Comparison of ENCODE assay signal across 9 mouse cellular contexts in the genomic region with DNA sequence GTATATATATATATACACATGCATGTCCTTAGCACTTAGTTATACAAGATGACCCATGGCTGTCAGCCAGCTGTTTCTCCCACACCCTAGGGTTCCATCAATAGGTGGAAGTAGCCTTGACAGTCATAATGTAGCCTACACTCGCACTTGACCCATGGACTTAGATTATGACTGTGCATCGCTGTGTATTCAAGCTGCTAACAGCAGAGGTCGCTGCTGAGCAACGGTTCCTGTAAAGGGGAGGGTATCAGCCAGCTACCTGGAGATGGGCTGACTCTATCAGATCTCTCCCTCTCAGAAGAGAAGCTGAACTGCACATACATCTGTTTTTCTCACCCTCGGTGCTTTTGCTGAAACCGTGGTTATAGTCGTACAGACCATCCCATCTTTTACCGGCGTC. TPM values are rescaled to one million over a fixed set of nuclear protein-coding genes. Genes with fewer than 3 reads are reported as not detected.
DNase-seq lines count a peak whose midpoint lies in the region; ATAC-seq and TF ChIP-seq lines count a peak whose summit lies in the region.
"Had no signal": no experiment of that assay in that cellular context is flagged by ENCODE, and none has a peak within 500 bp of the region (broad histone marks: within the 10 kb centered on the region; RNA-seq: fewer than 3 reads in every experiment).

No protein-coding gene starts in this region.

- H3K27ac ChIP-seq in heart, postnatal 0 days (ENCODE audit: low read depth): no peak overlapping the region
- H3K27ac ChIP-seq in heart, embryonic 10.5 days: no peak overlapping the region
- H3K27ac ChIP-seq in spleen, adult 2 months (ENCODE audit: insufficient read depth, low read length): no peak overlapping the region
- H3K27ac ChIP-seq: embryonic facial prominence, embryonic 15.5 days had no signal

- no peak for TF ChIP-seq EP300 in heart, postnatal 0 days (IDR thresholded peaks at IDR 0.05; ENCODE audit: low read depth)

- no peaks in the 10 kb centered on the region for H3K36me3 ChIP-seq in heart, postnatal 0 days (replicated peaks; ENCODE audit: control insufficient read depth, insufficient read depth, low read length)
- H3K36me3 ChIP-seq in heart, embryonic 10.5 days: no peaks in the 10 kb centered on the region
- no peaks in the 10 kb centered on the region for H3K36me3 ChIP-seq in spleen, adult 2 months (ENCODE audit: control insufficient read depth, insufficient read depth, low read length)
- H3K36me3 ChIP-seq: embryonic facial prominence, embryonic 15.5 days had no signal

- no peak overlapping the region for H3K4me2 ChIP-seq in heart, postnatal 0 days (ENCODE audit: low read depth, low read length)
- H3K4me2 ChIP-seq: embryonic facial prominence, embryonic 15.5 days had no signal

- no peak overlapping the region for H3K9ac ChIP-seq in heart, postnatal 0 days (replicated peaks; ENCODE audit: low read depth, low read length)
- H3K9ac ChIP-seq: embryonic facial prominence, embryonic 15.5 days had no signal

- no peak for ATAC-seq in heart, postnatal 0 days (ENCODE audit: insufficient read depth, low read depth)
- ATAC-seq in erythroid progenitor cell, adult 5-6 weeks (replicated peaks; ENCODE audit: low FRiP score, poor library complexity, severe bottlenecking): no peak

- peak; percentile 51 for TF ChIP-seq CTCF in heart, postnatal 0 days (IDR thresholded peaks at IDR 0.05; ENCODE audit: low read depth)
- TF ChIP-seq CTCF in spleen, adult 2 months (IDR thresholded peaks at IDR 0.05; ENCODE audit: extremely low read depth, insufficient read depth, insufficient read length, insufficient replicate concordance): peak; percentile 23; the same call in 1 of the 2 replicates

- TF ChIP-seq POLR2A in spleen, adult 2 months (IDR thresholded peaks at IDR 0.05; ENCODE audit: low read depth, low read length): no peak

- H3K4me3 ChIP-seq in heart, postnatal 0 days (ENCODE audit: low read depth, low read length): no peak overlapping the region
- H3K4me3 ChIP-seq in heart, embryonic 10.5 days: no peak overlapping the region
- H3K4me3 ChIP-seq in spleen, adult 2 months (ENCODE audit: extremely low read depth, insufficient read depth, insufficient read length): no peak overlapping the region
- H3K4me3 ChIP-seq: embryonic facial prominence, embryonic 15.5 days had no signal

- H3K27me3 ChIP-seq in heart, postnatal 0 days (ENCODE audit: control insufficient read depth, insufficient read depth, low read length): no peaks in the 10 kb centered on the region
- H3K27me3 ChIP-seq in heart, embryonic 10.5 days (ENCODE audit: insufficient read depth, poor library complexity, severe bottlenecking): no peaks in the 10 kb centered on the region
- no peaks in the 10 kb centered on the region for H3K27me3 ChIP-seq in spleen, adult 2 months (ENCODE audit: control insufficient read depth, insufficient read depth, low read length)
- H3K27me3 ChIP-seq: embryonic facial prominence, embryonic 15.5 days had no signal

- DNase-seq in heart, postnatal 0 days (ENCODE audit: low spot score): no peak
- DNase-seq in heart, embryonic 10.5 days (ENCODE audit: low spot score): no peak
- DNase-seq in spleen, adult 2 months (ENCODE audit: low read depth in 1 of 2, low spot score in 2 of 2): peak in 1 of 2 experiments; percentile 20
- no peak for DNase-seq in spleen, postnatal 36 days (ENCODE audit: low spot score in 2 of 2)
- DNase-seq in c-Kit-negative CD71-positive TER-119-positive erythroid progenitor cells, embryonic 14.5 days (ENCODE audit: low read depth, low spot score): peak; percentile 5
- peak; percentile 70 for DNase-seq in induced T-regulatory cell, adult 2 months (ENCODE audit: low read depth)
- peak; percentile 19 for DNase-seq in retina, postnatal 7 days (ENCODE audit: low read depth, low spot score)

- WGBS in heart, postnatal 0 days: 35% methylated on average over 9 of the region's 9 CpGs
- WGBS in heart, embryonic 10.5 days: 31% methylated on average over 9 of the region's 9 CpGs
- WGBS in spleen, adult 2 months: 36% methylated on average over 9 of the region's 9 CpGs

- no peaks in the 10 kb centered on the region for H3K9me3 ChIP-seq in heart, postnatal 0 days (replicated peaks; ENCODE audit: control insufficient read depth, low read length)
- H3K9me3 ChIP-seq in heart, embryonic 10.5 days: no peaks in the 10 kb centered on the region
- H3K9me3 ChIP-seq: embryonic facial prominence, embryonic 15.5 days had no signal

- H3K4me1 ChIP-seq in heart, postnatal 0 days (ENCODE audit: control insufficient read depth, insufficient read depth): no peaks in the 10 kb centered on the region
- peaks cover 11% of the 10 kb centered on the region for H3K4me1 ChIP-seq in heart, embryonic 10.5 days
- H3K4me1 ChIP-seq in spleen, adult 2 months (ENCODE audit: control insufficient read depth, insufficient read depth, insufficient read length): no peaks in the 10 kb centered on the region
- H3K4me1 ChIP-seq: embryonic facial prominence, embryonic 15.5 days had no signal

RNA-seq across cellular contexts. Expression of gene Gucy2d, which starts 2.6 kb away (rescaled TPM):
- total RNA-seq in heart, postnatal 0 days (2014; rRNA removed; ENCODE audit: low replicate concordance): not detected in 2 replicates
- 0.08 TPM in 2 replicates for polyA plus RNA-seq in heart, postnatal 0 days (2015; fragmentation: Nextera tagmentation; extraction: Ambion mirVana)
- not detected in 2 replicates for polyA plus RNA-seq in heart, embryonic 10.5 days (2016; fragmentation: Nextera tagmentation; extraction: Ambion mirVana)
- polyA plus RNA-seq in spleen, adult 2 months (2012; rRNA removed): not detected in 2 replicates
- not detected in 2 replicates for total RNA-seq in erythroid progenitor cell, adult 5-6 weeks (2015; ENCODE audit: low replicate concordance)
- total RNA-seq in erythroid progenitor cell, adult 5-6 weeks (2017; ENCODE audit: low replicate concordance): not detected in 2 replicates
- polyA plus RNA-seq: embryonic facial prominence, embryonic 15.5 days had no signal

RNA-seq across cellular contexts. Expression of gene Lrrc32, which starts 51.5 kb away (rescaled TPM):
- total RNA-seq in heart, postnatal 0 days (2014; rRNA removed; ENCODE audit: low replicate concordance): 10.3 and 11.4 TPM in 2 replicates
- 4.6 and 5.7 TPM in 2 replicates for polyA plus RNA-seq in heart, postnatal 0 days (2015; fragmentation: Nextera tagmentation; extraction: Ambion mirVana)
- polyA plus RNA-seq in heart, embryonic 10.5 days (2016; fragmentation: Nextera tagmentation; extraction: Ambion mirVana): 4.8 and 7.3 TPM in 2 replicates
- 11.2 and 12.8 TPM in 2 replicates for polyA plus RNA-seq in spleen, adult 2 months (2012; rRNA removed)
- 1.1 TPM in 1 of 2 replicates, not detected in the other for total RNA-seq in erythroid progenitor cell, adult 5-6 weeks (2015; ENCODE audit: low replicate concordance)
- 0.51 TPM in 1 of 2 replicates, not detected in the other for total RNA-seq in erythroid progenitor cell, adult 5-6 weeks (2017; ENCODE audit: low replicate concordance)

Comparison
In these comparisons a context has a peak if more than half of its experiments do, and no peak if none do; other contexts are left out.
1. DNase-seq: peak in c-Kit-negative CD71-positive TER-119-positive erythroid progenitor cells, embryonic 14.5 days (single experiment), induced T-regulatory cell, adult 2 months (single experiment) and retina, postnatal 7 days (single experiment); none in heart, postnatal 0 days (single experiment), heart, embryonic 10.5 days (single experiment) and spleen, postnatal 36 days (0 of 2).